Mouse (Mus musculus) spleen, postnatal 4 days (tissue): ENCODE measurements at regions not wholly inside any gene's neighbourhood (a gene's known extent, or its start where the extent isn't known, plus 50 kb on each side); places are given as distances from the start of the nearest gene placed in this dataset.

ENCODE experiments used
- DNase-seq, 2 experiments: peaks; one replicate each; pipeline ENCODE4 v3.0.0; 2022; ENCODE audit warnings: low spot score in 2 of 2

GRCm38 (mm10) chr7:40666625-40667024 lies 231.5 kb upstream of the Vstm2b start:
- no peak for DNase-seq

- DNase-seq: no peak
Measured at GRCm38 (mm10) chr7:40670401-40670800, 227.7 kb upstream of the Vstm2b start.

GRCm38 (mm10) chr7:40671068-40671467 lies 227.1 kb upstream of the Vstm2b start:
- DNase-seq: no peak

- no peak for DNase-seq
Measured at GRCm38 (mm10) chr7:40672348-40672747, 225.8 kb upstream of the Vstm2b start.

GRCm38 (mm10) chr7:40674397-40674796 lies 223.7 kb upstream of the Vstm2b start:
- DNase-seq: no peak

GRCm38 (mm10) chr7:40677601-40678000 lies 220.5 kb upstream of the Vstm2b start:
- DNase-seq: no peak

- no peak for DNase-seq
Measured at GRCm38 (mm10) chr7:40680567-40680966, 217.6 kb upstream of the Vstm2b start.

- DNase-seq: no peak
Measured at GRCm38 (mm10) chr7:40680993-40681392, 217.1 kb upstream of the Vstm2b start.

- no peak for DNase-seq
Measured at GRCm38 (mm10) chr7:40683176-40683575, 215.0 kb upstream of the Vstm2b start.

GRCm38 (mm10) chr7:40683641-40684040 lies 214.5 kb upstream of the Vstm2b start:
- no peak for DNase-seq

GRCm38 (mm10) chr7:40687005-40687404 lies 211.1 kb upstream of the Vstm2b start:
- DNase-seq: no peak

- DNase-seq: no peak
Measured at GRCm38 (mm10) chr7:40688546-40688945, 209.6 kb upstream of the Vstm2b start.

- no peak for DNase-seq
Measured at GRCm38 (mm10) chr7:40693755-40694154, 204.4 kb upstream of the Vstm2b start.

GRCm38 (mm10) chr7:40697551-40697950 lies 200.6 kb upstream of the Vstm2b start:
- no peak for DNase-seq

- no peak for DNase-seq
Measured at GRCm38 (mm10) chr7:40698309-40698708, 199.8 kb upstream of the Vstm2b start.

- no peak for DNase-seq
Measured at GRCm38 (mm10) chr7:40699633-40700032, 198.5 kb upstream of the Vstm2b start.

- no peak for DNase-seq
Measured at GRCm38 (mm10) chr7:40700656-40701055, 197.5 kb upstream of the Vstm2b start.

GRCm38 (mm10) chr7:40702191-40703045 lies 195.7 kb upstream of the Vstm2b start:
- no peak for DNase-seq

GRCm38 (mm10) chr7:40708231-40708630 lies 189.9 kb upstream of the Vstm2b start:
- DNase-seq: no peak

- no peak for DNase-seq
Measured at GRCm38 (mm10) chr7:40717991-40718390, 180.1 kb upstream of the Vstm2b start.

GRCm38 (mm10) chr7:40736971-40737468 lies 161.1 kb upstream of the Vstm2b start:
- no peak for DNase-seq

- no peak for DNase-seq
Measured at GRCm38 (mm10) chr7:40737496-40737895, 160.6 kb upstream of the Vstm2b start.

- DNase-seq: no peak
Measured at GRCm38 (mm10) chr7:40738174-40738573, 160.0 kb upstream of the Vstm2b start.
